Mouse (Mus musculus) granulocyte monocyte progenitor cell, adult 5-6 weeks (primary cell): ENCODE results near the gene Rfxap. TPM values are rescaled to one million over a fixed set of nuclear protein-coding genes. Genes with fewer than 3 reads are reported as not detected.
A peak's percentile ranks its signal among the peaks of the same experiment; 100 is the strongest.

Experiments used
- ATAC-seq: replicated peaks from 2 replicates; pipeline ENCODE4 v1.8.0; 2016; ENCODE audit warnings: mild to moderate bottlenecking, moderate TSS enrichment, inconsistent platforms; ENCODE audit not compliant: poor library complexity, severe bottlenecking
- total RNA-seq, 2 experiments: library from RNA; stranded (forward) in 1 of 2; stranded (reverse) in 1 of 2; fragments of 200-712, 200-1000 nt in 1 of 2; fragments of >200 nt in 1 of 2; fragmentation: Nextera tagmentation in 1 of 2; gene quantifications; 2 replicates each; pipeline ENCODE4 v1.2.3; 2014 to 2017

Rfxap gene
- total RNA-seq (2014; fragmentation: Nextera tagmentation) (10.1 and 45.6 TPM in 2 replicates), total RNA-seq (2017) (54.7 and 56.3 TPM in 2 replicates)

GRCm38 (mm10) chr3:54807666-54808217, at the start of gene Rfxap:
Gene Rfxap (minus strand): TSS chr3:54807791.
- ATAC-seq, result peak; percentile 77

DNA sequence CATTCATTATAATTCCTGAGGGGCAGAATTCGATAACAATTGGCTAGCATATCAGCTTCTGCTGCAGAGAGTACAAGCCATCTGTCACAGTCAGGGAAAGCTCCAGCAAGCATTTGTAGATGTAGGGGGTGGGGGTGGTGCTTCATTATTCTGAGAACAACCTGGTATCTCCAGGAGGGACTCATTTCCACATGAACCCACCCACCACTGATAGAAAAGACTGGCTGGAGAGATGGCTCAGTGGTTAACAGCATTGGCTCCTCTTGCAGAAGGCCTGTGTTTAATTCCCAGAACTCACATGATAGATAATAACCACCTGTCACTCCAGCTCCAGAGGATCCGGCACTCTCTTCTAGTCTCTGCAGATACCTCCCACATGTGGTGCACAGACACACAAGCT, 27.8 kb upstream of the Rfxap start:
- no peak for ATAC-seq

GRCm38 (mm10) chr3:54832491-54832890, 24.9 kb upstream of the Rfxap start:
- ATAC-seq, result no peak

DNA sequence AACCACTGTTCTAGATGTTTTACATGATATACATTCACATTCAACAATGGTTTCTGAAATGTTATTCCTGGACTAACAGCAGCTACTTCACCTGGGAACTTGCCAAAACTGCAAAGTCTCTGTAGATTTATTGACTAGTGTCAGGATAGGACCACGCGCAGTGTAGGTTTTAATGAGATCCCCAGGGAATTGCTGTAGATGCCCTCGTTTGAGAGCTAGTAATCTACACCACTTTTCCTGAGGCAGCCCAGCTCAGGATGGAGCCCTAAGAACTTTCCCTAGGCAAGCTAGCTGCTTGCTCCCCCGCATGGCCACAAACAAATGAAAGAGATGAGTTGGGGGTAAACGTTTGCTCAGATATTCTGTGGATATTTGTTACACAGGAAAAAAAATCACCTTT, 14.9 kb upstream of the Rfxap start:
- ATAC-seq, result no peak

GRCm38 (mm10) chr3:54815292-54815691, 7.7 kb upstream of the Rfxap start:
- peak; percentile 69 for ATAC-seq

DNA sequence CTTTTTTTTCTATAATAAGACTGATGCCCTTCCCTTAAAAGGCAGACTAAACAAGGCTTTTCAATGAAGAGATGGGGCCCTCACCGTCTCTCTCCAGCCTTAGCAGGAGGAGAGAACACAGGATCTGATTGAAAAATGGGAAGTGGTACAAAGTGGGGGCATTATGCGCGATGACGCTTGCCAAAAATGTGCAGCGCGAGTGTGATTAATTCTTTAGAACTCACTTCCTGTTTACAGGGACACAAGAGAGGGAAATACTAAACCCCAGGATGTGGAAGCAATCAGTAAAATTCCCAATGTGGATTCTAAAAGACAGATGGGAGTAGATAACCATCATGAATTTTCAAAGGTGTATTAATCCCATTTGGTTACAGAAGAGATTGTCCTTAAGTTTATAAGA, 7.0 kb upstream of the Rfxap start:
- ATAC-seq, result peak; percentile 88

DNA sequence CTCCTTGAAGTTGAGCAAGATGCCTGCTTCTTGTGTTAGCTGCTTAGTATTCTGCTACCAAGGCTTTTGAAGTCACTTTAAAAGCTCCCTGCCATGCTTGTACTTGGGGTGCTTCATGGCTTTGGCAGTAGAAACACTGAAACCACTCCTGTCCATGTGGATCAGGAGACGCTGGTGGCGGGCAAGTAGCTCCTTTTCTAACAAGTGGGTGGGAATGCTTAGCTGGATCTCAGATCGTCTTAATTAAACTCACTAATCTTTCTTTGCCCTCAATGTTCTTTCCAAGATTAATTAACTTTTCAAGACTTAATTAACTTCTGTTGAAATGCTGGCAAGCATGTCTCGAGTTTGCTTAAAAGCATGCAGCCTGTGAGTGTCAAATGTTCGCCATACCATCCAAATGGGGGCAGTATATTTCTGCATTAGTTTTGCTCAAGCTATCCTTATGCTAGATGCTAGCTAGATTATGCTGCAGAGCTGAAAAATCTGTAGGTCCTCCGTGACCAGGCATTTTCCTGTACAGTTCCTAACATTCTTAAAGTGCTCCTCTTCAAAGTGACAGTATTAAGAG, 5.9 kb upstream of the Rfxap start:
- ATAC-seq, result no peak

GRCm38 (mm10) chr3:54811616-54812015, 4.0 kb upstream of the Rfxap start:
- ATAC-seq, result no peak

GRCm38 (mm10) chr3:54809111-54809510, 1.5 kb upstream of the Rfxap start:
- ATAC-seq, result peak; percentile 25

GRCm38 (mm10) chr3:54807061-54807661, 430 bp downstream of the Rfxap start:
- ATAC-seq, result peak; percentile 10; the same call in 1 of the 2 replicates

- no peak for ATAC-seq
Observed at GRCm38 (mm10) chr3:54803713-54804112, 3.9 kb downstream of the Rfxap start.

- peak; percentile 88 for ATAC-seq
Observed at GRCm38 (mm10) chr3:54797211-54797610, 10.4 kb downstream of the Rfxap start.

GRCm38 (mm10) chr3:54795806-54796205, 11.8 kb downstream of the Rfxap start:
- ATAC-seq, result no peak

GRCm38 (mm10) chr3:54795379-54795778, 12.2 kb downstream of the Rfxap start:
- ATAC-seq, result no peak

DNA sequence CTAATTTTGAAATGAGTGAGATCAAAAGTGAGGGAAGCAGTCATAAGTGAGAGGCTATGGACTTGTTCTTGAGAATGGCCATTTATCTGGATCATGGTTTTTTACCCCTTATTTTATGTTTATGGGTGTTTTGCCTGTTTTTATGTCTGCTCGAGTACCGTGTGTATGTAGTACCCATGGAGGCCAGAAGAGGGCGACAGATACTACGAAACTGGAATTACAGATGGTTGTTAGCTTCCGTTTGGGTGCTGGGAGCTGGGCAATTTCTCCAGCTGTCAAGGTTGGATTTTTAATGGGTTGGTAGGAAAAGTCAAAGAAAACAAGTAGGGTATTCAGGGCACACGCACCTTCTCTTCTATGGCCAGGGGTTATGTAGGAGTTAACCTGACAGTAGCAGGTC, 13.8 kb downstream of the Rfxap start:
- ATAC-seq, result no peak

- ATAC-seq, result no peak
Observed at GRCm38 (mm10) chr3:54791822-54792677, 15.5 kb downstream of the Rfxap start.

DNA sequence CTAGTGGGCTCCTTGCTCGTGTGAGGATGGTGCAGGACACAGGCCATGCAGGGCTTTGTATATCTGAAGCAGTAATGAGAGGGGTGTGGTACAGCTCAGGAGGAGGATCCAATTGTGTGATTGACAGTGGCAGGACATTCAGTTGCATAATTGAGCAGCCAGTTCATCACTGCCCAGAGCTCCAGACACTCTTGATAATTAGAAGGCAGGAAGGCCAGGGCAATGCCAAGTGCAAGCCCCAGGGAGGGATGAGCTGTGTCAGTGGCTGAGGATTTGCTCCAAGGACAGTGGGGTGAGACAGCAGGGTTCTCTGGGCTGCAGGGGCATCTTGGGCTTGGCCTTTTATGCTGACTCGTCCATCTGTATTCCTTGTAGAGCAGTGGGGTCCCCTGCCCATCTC, 17.0 kb downstream of the Rfxap start:
- no peak for ATAC-seq

DNA sequence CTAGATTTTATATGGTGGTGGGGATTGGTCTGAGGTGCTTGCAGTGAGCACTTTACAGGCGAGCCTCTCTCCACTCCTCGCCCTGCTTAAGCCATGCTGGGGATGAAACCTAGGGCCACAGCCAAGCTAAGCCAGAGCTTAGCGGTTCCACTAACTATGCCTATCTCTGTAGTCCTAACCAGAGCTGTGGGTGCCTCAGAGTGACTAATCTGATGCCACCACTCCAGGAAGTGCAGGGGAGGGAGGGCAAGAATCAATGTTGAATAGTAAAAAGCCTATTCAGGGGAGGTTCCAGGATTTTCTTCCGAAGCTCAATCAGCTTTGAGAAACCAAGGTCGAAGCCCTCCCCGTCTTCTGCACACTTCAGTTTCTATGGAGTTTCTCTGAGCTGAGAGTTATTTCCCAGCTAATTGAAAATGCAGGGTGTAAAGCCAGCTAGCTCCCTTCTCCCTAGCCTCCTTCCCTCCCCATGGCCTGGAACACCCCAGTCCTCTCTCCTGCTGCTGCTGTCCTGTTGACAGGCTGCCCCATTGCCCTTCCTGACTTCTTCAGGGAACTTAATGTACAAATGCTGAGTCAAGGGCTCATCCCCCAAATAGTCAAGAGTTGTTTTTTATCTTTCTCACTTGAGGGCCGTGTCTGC, 31.5 kb downstream of the Rfxap start:
- ATAC-seq, result no peak

- no peak for ATAC-seq
Observed at GRCm38 (mm10) chr3:54773613-54774012, 34.0 kb downstream of the Rfxap start.
